Mouse (Mus musculus) erythroblast, embryonic 14.5 days (primary cell): Measurements from ENCODE around the gene Tmem38b. TPM values are rescaled to one million over a fixed set of nuclear protein-coding genes. Genes with fewer than 3 reads are reported as not detected.

ENCODE experiments used
- H3K27me3 ChIP-seq: 2 replicates; pipeline ENCODE4 v1.6.1; 2012; ENCODE audit warnings: inconsistent platforms; ENCODE audit not compliant: control insufficient read depth
- H3K36me3 ChIP-seq: 2 replicates; pipeline ENCODE4 v1.6.1; 2012; ENCODE audit warnings: mild to moderate bottlenecking, inconsistent platforms; ENCODE audit not compliant: control insufficient read depth
- H3K4me1 ChIP-seq: 2 replicates; pipeline ENCODE4 v1.6.1; 2012; ENCODE audit warnings: inconsistent platforms; ENCODE audit not compliant: control insufficient read depth
- H3K4me3 ChIP-seq: replicated peaks from 2 replicates; pipeline ENCODE3; 2012; ENCODE audit warnings: moderate library complexity, mild to moderate bottlenecking, inconsistent platforms
- H3K9me3 ChIP-seq: 2 replicates; pipeline ENCODE4 v1.6.1; 2012; ENCODE audit warnings: low read length, inconsistent platforms, mixed read lengths; ENCODE audit not compliant: control insufficient read depth
- GATA1 ChIP-seq: IDR thresholded peaks from 2 replicates; pipeline ENCODE4 v1.6.1; 2012; ENCODE audit warnings: low read length, inconsistent platforms, mixed read lengths
- TAL1 ChIP-seq: IDR thresholded peaks from 3 replicates; pipeline ENCODE4 v1.6.1; 2012; ENCODE audit warnings: low read length, inconsistent platforms, mixed read lengths
- polyA plus RNA-seq: library from polyadenylated mRNA; stranded (reverse); fragments of >175 nt; gene quantifications from 2 replicates; pipeline ENCODE4 v1.2.3, GENCODE M21; 2012

The Tmem38b gene
- polyA plus RNA-seq, 1 experiment, result 0.02 TPM

DNA sequence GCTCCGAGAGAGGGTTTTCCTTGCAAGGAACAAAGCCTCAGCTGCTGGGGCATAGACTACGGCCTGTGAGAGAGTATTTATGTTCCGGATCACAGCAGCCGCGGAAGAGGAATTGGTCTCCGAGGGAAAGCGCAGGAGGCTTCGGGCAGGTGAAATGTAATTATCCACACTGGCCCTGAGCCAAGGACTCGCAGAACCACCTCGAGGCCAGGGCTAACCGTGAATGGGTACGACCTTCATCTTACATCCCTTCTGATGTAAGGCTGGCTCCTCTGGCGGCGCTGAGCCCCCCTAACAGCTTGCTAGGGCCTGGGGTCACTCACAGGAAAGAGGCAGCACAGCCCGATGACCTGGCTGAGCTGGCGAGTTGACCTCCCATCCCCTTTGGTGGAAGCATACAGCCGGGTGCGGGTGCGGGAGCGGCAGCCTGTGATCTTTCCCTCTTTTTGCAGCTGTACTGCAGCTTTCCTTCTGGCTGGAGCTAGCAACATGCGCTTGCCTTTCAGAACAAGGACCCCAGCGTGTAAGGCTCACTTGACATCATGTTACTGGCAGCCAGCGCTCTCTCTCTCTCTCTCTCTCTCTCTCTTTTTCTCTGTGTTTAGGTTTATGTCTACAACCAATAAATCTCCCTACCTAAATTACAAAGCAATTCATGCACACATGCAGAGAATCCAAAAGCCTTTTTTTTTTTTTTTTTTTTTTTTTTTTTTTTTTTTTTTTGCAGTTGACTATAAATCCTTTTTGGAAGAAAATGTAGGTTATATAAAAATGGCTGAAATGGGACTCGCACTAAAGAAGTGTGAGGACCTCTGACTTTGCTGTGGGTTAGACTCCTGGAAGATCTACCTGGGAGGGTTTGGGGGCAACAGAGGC lies 52.9 kb downstream of the Tmem38b start:
- TF ChIP-seq TAL1 (no peak), GATA1 (no peak)
- no peaks in the 10 kb centered on the region for H3K27me3 ChIP-seq
- no peak overlapping the region for H3K4me3 ChIP-seq
- H3K4me1 ChIP-seq, result no peaks in the 10 kb centered on the region
- peaks cover 5% of the 10 kb centered on the region; the same call in 1 of the 2 replicates for H3K9me3 ChIP-seq
- no peaks in the 10 kb centered on the region for H3K36me3 ChIP-seq

DNA sequence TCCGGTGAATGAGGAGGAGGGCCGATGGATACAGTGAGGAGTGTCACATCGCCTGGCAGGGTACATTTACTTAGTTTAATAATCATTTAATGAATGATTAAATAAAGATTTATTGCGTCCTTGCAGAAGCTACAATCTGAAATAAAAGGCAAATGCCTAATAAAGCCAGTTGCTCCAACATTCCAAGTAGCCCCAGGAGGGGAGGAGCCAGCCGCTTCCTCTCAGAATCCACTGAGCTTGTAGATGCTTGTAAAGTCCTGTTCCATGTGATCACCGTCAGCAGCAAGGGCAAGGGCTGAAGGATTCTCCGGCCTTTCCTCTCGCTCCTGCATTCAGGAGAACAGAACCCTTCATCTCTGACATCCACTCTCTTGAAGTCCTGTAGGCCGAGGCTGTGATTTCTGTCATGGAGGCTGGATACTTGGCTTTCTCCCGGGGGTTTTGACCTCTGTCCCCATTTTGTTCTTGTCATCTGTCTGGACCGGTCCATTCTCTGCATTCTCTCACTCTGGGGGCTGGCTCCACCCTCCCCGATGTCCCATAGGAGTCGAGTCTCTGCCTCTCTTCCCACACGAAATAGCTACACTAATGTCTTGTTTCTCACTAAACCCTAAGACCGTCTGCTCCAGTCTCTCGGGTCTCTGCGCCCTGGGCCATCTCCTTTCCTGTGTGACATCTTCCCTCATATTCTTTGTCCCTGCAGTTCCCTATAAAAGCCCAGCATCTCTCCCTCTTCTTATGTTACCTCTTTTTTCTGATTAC lies 57.3 kb downstream of the Tmem38b start:
- no peaks in the 10 kb centered on the region for H3K36me3 ChIP-seq
- H3K4me3 ChIP-seq, result no peak overlapping the region
- TF ChIP-seq GATA1 (no peak), TAL1 (no peak)
- H3K9me3 ChIP-seq, result no peaks in the 10 kb centered on the region
- H3K4me1 ChIP-seq, result no peaks in the 10 kb centered on the region
- no peaks in the 10 kb centered on the region for H3K27me3 ChIP-seq

DNA sequence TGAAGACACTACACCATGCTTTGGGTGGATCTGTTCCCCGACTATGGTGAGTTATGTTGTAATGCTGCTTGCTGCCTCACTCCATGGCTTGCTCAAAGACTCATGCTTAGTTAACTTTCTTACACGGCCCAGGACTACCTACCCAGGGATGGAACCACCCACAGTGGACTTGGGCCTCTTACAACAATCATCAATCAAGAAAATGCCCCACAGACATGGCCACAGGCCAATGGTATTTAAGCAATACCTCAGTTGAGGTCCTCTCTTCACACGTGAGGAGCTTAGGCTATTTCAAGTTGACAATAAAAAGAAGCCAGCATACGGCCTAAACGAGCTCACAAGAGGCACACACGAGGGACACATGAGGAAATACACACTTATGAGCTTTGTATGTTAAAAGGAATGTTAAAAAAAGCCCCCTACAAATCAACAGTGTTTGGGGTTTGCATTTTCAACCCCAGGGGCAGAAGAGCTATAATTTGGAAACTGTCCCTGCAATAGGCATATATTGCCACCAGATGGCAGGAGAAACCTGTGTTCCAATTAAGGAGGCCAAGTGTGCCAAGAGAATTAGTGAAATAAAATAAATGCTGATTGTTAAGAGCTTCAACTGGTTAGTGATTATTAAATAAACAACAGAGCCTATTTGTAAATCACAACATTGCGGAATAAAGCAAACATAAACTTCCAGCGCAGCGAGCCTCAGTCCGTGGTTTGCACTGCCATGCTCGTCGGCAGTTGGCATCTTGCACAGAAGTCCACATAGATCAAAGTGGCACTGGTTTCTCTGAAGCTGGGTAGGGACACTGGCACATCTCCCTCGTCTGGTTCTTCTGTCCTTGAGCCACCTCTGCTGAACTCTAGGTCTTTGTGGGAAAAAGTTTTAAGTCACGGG lies 58.8 kb downstream of the Tmem38b start:
- no peaks in the 10 kb centered on the region for H3K9me3 ChIP-seq
- H3K27me3 ChIP-seq, result no peaks in the 10 kb centered on the region
- H3K36me3 ChIP-seq, result no peaks in the 10 kb centered on the region
- H3K4me3 ChIP-seq, result no peak overlapping the region
- no peak for TF ChIP-seq GATA1
- no peak for TF ChIP-seq TAL1
- H3K4me1 ChIP-seq, result no peaks in the 10 kb centered on the region

DNA sequence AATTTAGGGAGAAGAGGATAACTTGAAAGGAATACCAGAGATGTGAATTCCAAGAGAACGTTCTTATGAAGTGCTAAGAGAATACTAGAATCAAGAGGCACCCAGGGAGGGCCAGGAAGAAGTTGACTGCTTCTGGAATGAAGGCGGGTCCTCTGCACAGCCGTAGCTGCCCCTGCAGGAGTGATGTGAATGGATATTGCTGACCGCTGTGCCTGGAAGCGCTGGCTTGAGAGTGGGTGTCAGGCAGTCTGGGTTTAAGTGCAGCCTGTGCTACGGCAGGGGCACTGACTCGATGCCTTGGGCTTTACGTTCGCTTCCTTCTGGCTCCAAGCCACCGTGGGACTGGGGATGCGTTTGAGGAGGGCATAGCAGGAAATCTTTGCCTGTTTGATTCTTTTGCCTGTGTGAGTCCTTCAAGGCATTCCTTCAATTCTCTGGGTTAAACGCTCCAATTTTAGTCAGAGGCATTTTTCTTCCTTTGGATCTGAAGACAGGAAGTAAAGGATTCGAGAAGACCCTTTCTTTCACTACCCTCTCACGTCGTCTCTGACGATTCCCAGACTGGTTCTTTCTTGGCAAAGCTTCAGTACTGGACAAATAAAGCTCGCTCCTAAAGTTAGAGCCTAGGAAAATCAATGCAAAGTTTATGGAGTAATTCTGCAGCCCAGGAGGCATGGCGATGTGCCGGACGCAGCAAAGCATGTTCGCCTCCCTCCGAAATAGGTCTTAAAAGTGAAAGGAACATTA lies 60.7 kb downstream of the Tmem38b start:
- TF ChIP-seq TAL1 (no peak), GATA1 (no peak)
- H3K4me1 ChIP-seq, result no peaks in the 10 kb centered on the region
- no peaks in the 10 kb centered on the region for H3K9me3 ChIP-seq
- no peak overlapping the region for H3K4me3 ChIP-seq
- H3K27me3 ChIP-seq, result no peaks in the 10 kb centered on the region
- H3K36me3 ChIP-seq, result no peaks in the 10 kb centered on the region

DNA sequence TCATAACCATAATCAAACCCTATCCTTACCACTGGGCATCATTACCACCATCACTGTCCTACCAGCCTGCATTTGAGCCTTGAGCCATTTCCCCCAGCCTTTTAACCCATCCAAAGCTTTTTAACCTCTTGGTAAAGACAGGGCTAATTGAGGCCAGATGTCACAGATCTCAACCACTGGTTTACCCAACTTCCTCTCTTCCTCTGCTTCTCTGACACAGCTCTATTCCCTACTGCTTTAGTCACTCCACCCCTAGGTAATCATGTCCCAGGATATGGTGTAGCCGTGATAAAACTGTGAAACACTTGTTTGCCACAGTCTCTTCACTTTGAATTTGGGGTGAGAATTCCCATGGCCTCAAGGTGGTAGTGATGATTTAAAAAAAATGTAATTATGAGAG lies 69.5 kb downstream of the Tmem38b start:
- no peak for TF ChIP-seq TAL1
- TF ChIP-seq GATA1, result no peak
- Histone ChIP-seq H3K9me3 (no peaks in the 10 kb centered on the region), H3K4me3 (no peak overlapping the region)

DNA sequence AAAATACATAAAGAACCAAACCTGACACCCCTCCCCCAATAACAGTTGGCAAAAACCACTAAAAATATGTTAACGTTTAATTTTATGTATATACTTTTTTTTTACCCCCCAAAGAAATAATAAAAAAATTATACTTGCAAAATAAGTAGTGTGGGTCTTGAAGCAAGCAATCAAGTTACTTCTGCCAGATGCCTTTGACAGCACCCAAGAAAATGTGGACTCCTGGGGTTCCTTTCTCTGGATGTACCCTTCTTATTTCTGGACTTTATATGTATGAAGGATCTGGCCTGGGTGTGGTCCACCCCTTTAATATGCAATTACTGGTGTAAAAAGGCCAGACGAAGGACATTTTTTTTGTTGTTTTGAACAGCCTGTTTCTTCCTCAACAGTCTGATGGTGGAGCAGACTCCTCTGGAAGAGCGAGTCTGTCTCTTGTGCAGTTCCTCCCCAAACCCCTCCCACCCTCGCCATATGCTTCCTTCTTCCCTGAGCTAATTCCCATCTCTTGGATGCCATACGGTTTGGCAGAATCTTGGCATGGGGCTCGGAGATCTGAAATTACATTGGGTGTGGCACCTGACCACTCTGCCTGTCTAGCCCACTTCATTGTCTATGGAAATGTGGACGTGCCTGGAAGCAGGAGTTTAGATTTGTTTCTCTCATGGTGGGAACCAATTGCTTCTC lies 70.4 kb downstream of the Tmem38b start:
- no peaks in the 10 kb centered on the region for H3K27me3 ChIP-seq
- H3K4me1 ChIP-seq, result no peaks in the 10 kb centered on the region
- H3K4me3 ChIP-seq, result no peak overlapping the region
- TF ChIP-seq GATA1, result no peak
- no peak for TF ChIP-seq TAL1
- no peaks in the 10 kb centered on the region for H3K36me3 ChIP-seq
- no peaks in the 10 kb centered on the region for H3K9me3 ChIP-seq

More for the DNA sequence above, 69.5 kb downstream of the Tmem38b start:
- H3K4me1 ChIP-seq, result no peaks in the 10 kb centered on the region
- no peaks in the 10 kb centered on the region for H3K27me3 ChIP-seq
- H3K36me3 ChIP-seq, result no peaks in the 10 kb centered on the region

DNA sequence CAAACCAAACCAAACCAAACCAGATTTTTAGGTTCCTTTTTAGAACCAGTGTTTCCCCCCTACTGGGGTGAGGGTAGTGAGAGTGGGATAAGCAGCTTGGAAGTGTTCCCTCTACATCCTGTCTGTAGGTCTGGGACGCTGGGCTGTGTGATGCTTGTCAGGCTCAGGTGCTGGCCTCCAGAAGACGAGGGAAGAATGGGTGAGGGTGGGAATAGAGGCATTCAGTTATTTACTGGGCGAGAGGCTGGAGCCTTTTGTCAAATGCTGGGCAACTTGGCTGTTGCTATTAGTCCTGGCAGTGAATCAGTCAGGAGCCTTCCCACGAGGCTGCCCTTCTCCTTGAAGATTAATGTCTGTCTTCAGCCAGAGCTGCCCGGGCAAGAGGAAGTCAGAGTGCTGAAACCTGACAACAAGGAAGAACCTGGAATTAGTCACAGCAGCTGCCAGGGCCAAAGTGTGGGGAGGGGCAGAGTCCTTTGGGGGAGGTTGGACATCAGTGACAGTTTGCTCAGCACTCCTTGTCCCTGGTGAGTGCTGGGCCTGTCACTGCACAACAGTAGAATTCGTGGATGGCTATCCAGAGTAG lies 74.6 kb downstream of the Tmem38b start:
- no peaks in the 10 kb centered on the region for H3K9me3 ChIP-seq
- no peaks in the 10 kb centered on the region for H3K36me3 ChIP-seq
- no peak overlapping the region for H3K4me3 ChIP-seq
- TF ChIP-seq TAL1, result no peak
- no peak for TF ChIP-seq GATA1
- H3K4me1 ChIP-seq, result no peaks in the 10 kb centered on the region
- H3K27me3 ChIP-seq, result no peaks in the 10 kb centered on the region
